Mouse (Mus musculus) hindbrain, embryonic 14.5 days (tissue): Measurements from ENCODE around the gene Cd68. TPM values are rescaled to one million over a fixed set of nuclear protein-coding genes. Genes with fewer than 3 reads are reported as not detected.
A peak's percentile ranks its signal among the peaks of the same experiment; 100 is the strongest.

Experiments
- ATAC-seq: fragments of 200-750 bp; cut with Nextera tagmentation; 2 replicates; pipeline ENCODE4 v1.8.0; 2017; ENCODE audit warnings: moderate number of reproducible peaks, mild to moderate bottlenecking, moderate TSS enrichment, moderate library complexity; ENCODE audit not compliant: low FRiP score
- DNase-seq: peaks from one replicate; pipeline ENCODE4 v3.0.0-alpha.2; 2015; ENCODE audit warnings: low spot score
- H3K27ac ChIP-seq: fragments of 300-500 bp; sonication (generic); 2 replicates; pipeline ENCODE4 v1.5.1; 2014; ENCODE audit warnings: mild to moderate bottlenecking, moderate library complexity
- H3K27me3 ChIP-seq: fragments of 300-500 bp; sonication (generic); 2 replicates; pipeline ENCODE4 v1.6.1; 2014; ENCODE audit warnings: mild to moderate bottlenecking, low read length, mixed read lengths; ENCODE audit not compliant: control insufficient read depth, insufficient read depth
- H3K36me3 ChIP-seq: fragments of 300-500 bp; sonication (generic); replicated peaks from 2 replicates; pipeline ENCODE4 v1.6.1; 2014; ENCODE audit not compliant: control insufficient read depth, insufficient read depth
- H3K4me1 ChIP-seq: fragments of 300-500 bp; sonication (generic); replicated peaks from 2 replicates; pipeline ENCODE4 v1.6.1; 2014; ENCODE audit warnings: antibody characterized with exemption, low read length, mixed read lengths; ENCODE audit not compliant: control insufficient read depth, insufficient read depth
- H3K4me2 ChIP-seq: fragments of 300-500 bp; sonication (generic); replicated peaks from 2 replicates; pipeline ENCODE4 v1.6.1; 2014; ENCODE audit warnings: mild to moderate bottlenecking, moderate library complexity
- H3K4me3 ChIP-seq: fragments of 300-500 bp; sonication (generic); replicated peaks from 2 replicates; pipeline ENCODE4 v1.5.1; 2014; ENCODE audit warnings: mild to moderate bottlenecking, low read length
- H3K9ac ChIP-seq: fragments of 300-500 bp; sonication (generic); 2 replicates; pipeline ENCODE4 v1.6.1; 2014
- H3K9me3 ChIP-seq: fragments of 300-500 bp; sonication (generic); 2 replicates; pipeline ENCODE4 v1.6.1; 2016; ENCODE audit warnings: low read length; ENCODE audit not compliant: control insufficient read depth
- WGBS: fragments of 180-500 bp; shearing (Covaris S2); extraction: QIAGEN DNeasy Blood & Tissue Kit; methylation state at CpG from one replicate; pipeline ENCODE4 v1.1.7; 2014; 5-methylcytosine and 5-hydroxymethylcytosine counted together
- polyA plus RNA-seq: library from polyadenylated mRNA; unstranded; fragments of >200 nt; fragmentation: Nextera tagmentation; extraction: Ambion mirVana; gene quantifications from 2 replicates; pipeline ENCODE4 v1.2.1, GENCODE M21; 2014

Cd68 gene
- polyA plus RNA-seq, 1 experiment from 2014 or later: 10.3 TPM

DNA sequence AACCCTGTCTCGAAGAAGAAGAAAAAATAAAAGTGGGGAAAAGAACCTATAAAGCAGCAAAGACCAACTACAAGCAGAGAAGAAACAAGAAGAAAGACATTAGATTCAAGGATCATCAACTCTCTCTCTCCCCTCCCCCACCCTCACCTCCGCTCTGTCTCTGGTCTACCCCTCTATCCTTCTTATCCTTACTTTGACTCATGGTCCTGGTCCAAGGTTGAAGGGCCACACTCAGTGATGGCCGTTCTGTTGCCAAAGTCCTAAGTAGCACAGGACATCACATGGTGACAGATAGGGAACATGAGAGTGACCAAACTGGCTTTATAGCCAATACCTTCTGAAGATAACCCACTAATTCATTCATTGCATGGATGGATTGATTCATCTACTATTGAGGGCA, 31.4 kb upstream of the Cd68 start:
- H3K4me3 ChIP-seq: no peak overlapping the region
- H3K9me3 ChIP-seq: no peaks in the 10 kb centered on the region
- H3K4me2 ChIP-seq: no peak overlapping the region
- H3K36me3 ChIP-seq: no peaks in the 10 kb centered on the region
- H3K27ac ChIP-seq: no peak overlapping the region
- DNase-seq (no peak), ATAC-seq (no peak)
- no peak overlapping the region for H3K9ac ChIP-seq
- H3K4me1 ChIP-seq: peaks cover 3% of the 10 kb centered on the region; the same call in 1 of the 2 replicates
- H3K27me3 ChIP-seq: no peaks in the 10 kb centered on the region
- 93% methylated on average over 3 of the region's 3 CpGs for WGBS

DNA sequence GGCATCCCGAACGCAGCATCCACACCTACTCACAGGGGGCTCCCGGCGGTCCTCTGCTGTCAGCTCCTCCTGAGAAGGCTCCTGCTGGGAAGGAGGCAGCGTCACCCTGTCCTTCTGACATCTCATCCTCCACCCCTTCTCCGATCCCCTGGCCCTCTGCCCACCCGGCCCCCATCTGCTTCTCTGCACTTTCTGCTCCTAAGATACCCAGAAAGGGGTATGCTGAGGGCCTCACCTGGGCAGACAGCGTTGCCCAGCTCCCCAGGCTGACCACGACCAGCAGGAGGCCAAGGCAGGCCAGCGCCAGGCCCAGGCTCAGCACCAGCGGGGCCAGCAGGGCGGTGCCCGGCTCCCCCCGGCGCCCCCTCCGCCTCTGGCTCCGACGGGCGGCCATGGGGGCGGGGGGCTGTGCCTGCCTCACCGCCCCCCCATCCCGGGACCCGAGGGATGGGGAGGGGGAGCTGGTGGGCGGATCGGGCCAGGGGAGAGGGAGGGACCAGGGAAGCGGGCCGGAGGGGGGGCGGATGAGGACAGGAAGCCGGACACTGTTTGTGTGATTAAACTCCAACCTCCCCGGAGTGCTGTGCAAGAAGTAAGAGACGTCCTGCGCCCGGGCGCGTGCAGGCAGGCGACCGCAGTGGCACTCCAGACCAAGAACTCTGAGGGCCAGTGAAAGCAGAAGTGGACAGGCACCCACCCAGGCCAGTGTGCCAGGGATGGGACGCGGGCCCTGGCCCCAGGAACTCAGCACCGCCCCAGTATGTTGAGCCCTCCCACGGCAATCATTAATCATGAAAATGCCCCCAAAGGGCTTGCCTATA, 29.6 kb upstream of the Cd68 start, which contains the start of the genes Tnfsf12 and Tnfsfm13:
Gene Tnfsf12 (minus strand): TSS at position 489 of the 821 bp plus-strand sequence.
Gene Tnfsfm13 (minus strand): TSS at position 738 of the 821 bp plus-strand sequence.
- Histone ChIP-seq H3K9ac (peak within 1 kb of the TSS; percentile 74), H3K36me3 (no peaks in the 10 kb centered on the region), H3K27me3 (no peaks in the 10 kb centered on the region), H3K27ac (no peak within 1 kb of the TSS), H3K9me3 (no peaks in the 10 kb centered on the region), H3K4me1 (peaks cover 3% of the 10 kb centered on the region; the same call in 1 of the 2 replicates), H3K4me3 (peak within 1 kb of the TSS; percentile 33), H3K4me2 (peak within 1 kb of the TSS; percentile 71)
- DNase-seq (peak; percentile 34), ATAC-seq (no peak)
- WGBS: 1% methylated on average over 38 of the region's 41 CpGs

DNA sequence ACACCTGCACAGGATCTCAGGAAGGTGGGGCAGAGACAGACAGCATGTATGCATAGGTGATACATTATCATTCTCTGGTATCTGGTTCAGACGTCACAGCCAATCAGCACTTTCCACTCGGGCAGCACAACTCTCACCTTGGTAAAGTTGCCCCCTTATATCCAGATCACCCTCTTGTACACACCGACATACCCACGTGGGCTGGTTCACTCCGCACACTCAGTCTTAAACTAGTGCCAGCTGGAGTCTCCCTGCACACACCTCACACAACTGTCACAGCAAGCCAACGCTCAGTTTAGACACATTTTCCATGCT, 29.1 kb upstream of the Cd68 start:
- no peaks in the 10 kb centered on the region for H3K36me3 ChIP-seq
- peaks cover 3% of the 10 kb centered on the region; the same call in 1 of the 2 replicates for H3K4me1 ChIP-seq
- no peaks in the 10 kb centered on the region for H3K27me3 ChIP-seq
- no peaks in the 10 kb centered on the region for H3K9me3 ChIP-seq
- peak overlapping the region; percentile 74 for H3K9ac ChIP-seq
- H3K4me3 ChIP-seq: peak overlapping the region; percentile 33
- H3K4me2 ChIP-seq: peak overlapping the region; percentile 71
- WGBS: 23% methylated on average over 6 of the region's 6 CpGs
- DNase-seq (no peak), ATAC-seq (no peak)
- no peak overlapping the region for H3K27ac ChIP-seq

DNA sequence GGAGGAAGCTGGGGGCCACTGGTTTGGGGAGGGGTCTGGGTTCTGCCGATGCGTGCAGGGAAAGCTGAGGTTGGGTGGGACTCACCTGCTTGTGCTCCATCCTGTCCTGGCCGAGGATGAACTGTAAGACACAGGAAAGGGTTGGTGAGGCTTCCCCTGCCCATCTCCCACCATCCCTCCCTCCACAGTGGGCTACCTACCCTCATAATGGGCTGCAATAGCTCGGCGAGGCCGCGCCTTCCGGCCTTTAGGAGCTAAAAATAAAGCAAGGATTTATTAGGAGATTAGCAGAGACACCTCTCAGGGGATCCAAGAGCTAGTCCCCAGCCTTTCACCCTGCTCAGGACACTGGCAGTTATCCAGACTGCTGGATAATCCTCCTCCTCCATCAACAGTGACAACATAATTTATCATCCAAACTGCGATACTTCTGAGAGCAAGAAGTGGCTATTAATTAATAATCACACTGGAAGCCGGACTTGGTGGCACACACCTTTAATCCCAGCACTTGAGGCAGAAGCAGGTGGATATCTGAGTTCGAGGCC, 27.5 kb upstream of the Cd68 start:
- Histone ChIP-seq H3K27ac (no peak overlapping the region), H3K9me3 (no peaks in the 10 kb centered on the region), H3K4me1 (peaks cover 3% of the 10 kb centered on the region; the same call in 1 of the 2 replicates), H3K4me2 (no peak overlapping the region), H3K27me3 (no peaks in the 10 kb centered on the region), H3K4me3 (no peak overlapping the region), H3K9ac (no peak overlapping the region), H3K36me3 (no peaks in the 10 kb centered on the region)
- DNase-seq (no peak), ATAC-seq (no peak)
- 62% methylated on average over 11 of the region's 11 CpGs for WGBS

DNA sequence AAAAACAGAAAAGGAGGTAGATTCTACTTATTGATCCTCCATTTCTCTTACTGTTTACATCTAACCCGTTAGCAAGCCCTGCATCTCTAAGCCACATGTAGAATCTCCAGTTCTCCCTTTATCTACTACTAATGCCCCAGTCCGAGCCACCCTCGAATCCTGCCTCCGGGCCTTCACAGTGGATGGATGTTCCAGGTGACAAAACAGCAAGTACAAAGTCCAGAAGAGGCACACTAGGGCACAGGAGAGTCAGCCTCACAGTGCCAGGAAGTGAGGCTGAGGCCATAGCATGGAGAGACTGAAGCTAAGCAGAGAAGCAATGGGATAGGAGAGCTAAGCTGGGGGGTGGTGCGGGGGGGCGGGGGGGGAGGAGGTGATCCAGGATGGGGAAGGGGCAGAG, 26.9 kb upstream of the Cd68 start:
- Histone ChIP-seq H3K9ac (no peak overlapping the region), H3K4me1 (peaks cover 3% of the 10 kb centered on the region; the same call in 1 of the 2 replicates), H3K36me3 (no peaks in the 10 kb centered on the region), H3K4me3 (no peak overlapping the region), H3K27me3 (no peaks in the 10 kb centered on the region), H3K4me2 (no peak overlapping the region), H3K9me3 (no peaks in the 10 kb centered on the region), H3K27ac (no peak overlapping the region)
- DNase-seq (no peak), ATAC-seq (no peak)
- 85% methylated on average over 6 of the region's 6 CpGs for WGBS

DNA sequence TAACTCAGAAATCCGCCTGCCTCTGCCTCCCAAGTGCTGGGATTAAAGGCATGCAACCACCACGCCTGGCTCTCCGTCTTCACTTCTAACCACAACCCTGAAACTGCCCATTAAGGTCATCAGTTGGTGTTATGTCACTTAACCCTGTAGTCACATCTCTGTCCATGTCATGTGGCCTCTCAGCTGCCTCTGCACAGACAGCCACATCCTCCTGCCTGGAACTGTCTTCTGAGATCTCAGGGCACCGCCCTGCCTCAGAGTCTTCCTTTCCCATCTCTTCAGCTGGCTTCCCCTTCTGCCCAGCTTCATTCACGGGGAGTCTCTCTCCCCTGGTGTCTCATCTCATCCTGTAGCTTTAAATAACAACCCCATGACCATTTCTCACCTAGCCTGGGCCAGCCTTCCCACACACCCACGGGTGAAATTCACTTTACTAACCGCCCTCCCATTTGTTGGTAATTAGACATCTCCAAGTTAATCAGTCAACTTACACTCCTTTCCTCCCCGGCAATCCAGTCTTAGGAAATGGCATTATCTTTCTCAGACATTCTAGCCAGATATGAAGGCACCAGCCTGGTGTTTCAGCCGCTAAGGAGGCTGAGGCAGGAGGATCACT, 26.4 kb upstream of the Cd68 start:
- H3K27ac ChIP-seq: no peak overlapping the region
- no peaks in the 10 kb centered on the region for H3K27me3 ChIP-seq
- ATAC-seq (no peak), DNase-seq (no peak)
- H3K4me1 ChIP-seq: peaks cover 3% of the 10 kb centered on the region; the same call in 1 of the 2 replicates
- no peak overlapping the region for H3K4me2 ChIP-seq
- H3K4me3 ChIP-seq: no peak overlapping the region
- no peaks in the 10 kb centered on the region for H3K9me3 ChIP-seq
- H3K36me3 ChIP-seq: no peaks in the 10 kb centered on the region
- H3K9ac ChIP-seq: no peak overlapping the region
- WGBS: 81% methylated on average over 9 of the region's 9 CpGs

DNA sequence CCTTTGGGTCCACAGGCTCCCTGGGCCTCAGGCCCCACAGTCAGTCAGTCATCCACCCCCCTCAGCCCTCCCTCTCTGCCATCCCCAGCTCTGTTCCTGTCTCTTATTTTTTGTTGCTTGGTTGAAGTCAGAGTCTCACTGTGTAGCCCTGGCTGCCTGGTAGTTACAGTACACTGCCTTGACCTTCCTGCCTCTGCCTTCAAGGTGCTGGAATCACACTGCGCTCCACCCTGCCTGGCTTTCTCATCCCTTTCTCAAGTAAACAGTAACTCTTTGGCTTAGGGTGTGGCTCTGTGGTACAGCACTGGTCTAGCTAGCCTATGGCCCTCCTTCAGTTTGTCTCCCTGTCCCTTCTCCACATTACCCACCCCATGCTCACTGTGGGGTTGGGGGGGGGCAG, 23.9 kb upstream of the Cd68 start:
- Histone ChIP-seq H3K27me3 (no peaks in the 10 kb centered on the region), H3K4me2 (no peak overlapping the region), H3K36me3 (no peaks in the 10 kb centered on the region), H3K4me3 (no peak overlapping the region), H3K9ac (no peak overlapping the region), H3K4me1 (no peaks in the 10 kb centered on the region; the same call in 1 of the 2 replicates), H3K9me3 (no peaks in the 10 kb centered on the region), H3K27ac (no peak overlapping the region)
- ATAC-seq (no peak), DNase-seq (no peak)
- WGBS: 100% methylated on average over 1 of the region's 1 CpGs

DNA sequence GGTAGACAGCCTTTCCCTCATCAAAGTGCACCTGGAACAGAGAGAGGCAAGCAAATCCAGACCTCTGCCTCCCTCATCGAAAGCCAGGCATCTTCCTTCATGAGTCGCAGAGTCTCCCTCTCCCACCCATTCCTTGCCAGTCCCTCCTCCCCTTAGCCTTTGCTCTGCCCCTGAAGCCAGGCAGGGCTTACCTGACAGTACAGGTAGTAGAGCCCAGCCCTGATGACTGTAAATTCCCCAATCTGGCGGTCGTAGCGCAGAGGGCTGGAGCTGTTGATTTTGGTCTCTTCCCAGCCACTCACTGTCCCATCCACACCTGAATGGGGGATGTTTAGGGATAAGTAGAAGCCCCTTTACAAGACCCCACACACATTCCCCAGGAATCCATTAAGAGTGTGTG, 21.1 kb upstream of the Cd68 start:
- Histone ChIP-seq H3K9me3 (no peaks in the 10 kb centered on the region), H3K27me3 (no peaks in the 10 kb centered on the region), H3K27ac (no peak overlapping the region), H3K4me3 (no peak overlapping the region), H3K4me1 (peaks cover 12% of the 10 kb centered on the region), H3K9ac (no peak overlapping the region), H3K36me3 (no peaks in the 10 kb centered on the region), H3K4me2 (no peak overlapping the region)
- 62% methylated on average over 5 of the region's 5 CpGs for WGBS
- DNase-seq (no peak), ATAC-seq (no peak)

DNA sequence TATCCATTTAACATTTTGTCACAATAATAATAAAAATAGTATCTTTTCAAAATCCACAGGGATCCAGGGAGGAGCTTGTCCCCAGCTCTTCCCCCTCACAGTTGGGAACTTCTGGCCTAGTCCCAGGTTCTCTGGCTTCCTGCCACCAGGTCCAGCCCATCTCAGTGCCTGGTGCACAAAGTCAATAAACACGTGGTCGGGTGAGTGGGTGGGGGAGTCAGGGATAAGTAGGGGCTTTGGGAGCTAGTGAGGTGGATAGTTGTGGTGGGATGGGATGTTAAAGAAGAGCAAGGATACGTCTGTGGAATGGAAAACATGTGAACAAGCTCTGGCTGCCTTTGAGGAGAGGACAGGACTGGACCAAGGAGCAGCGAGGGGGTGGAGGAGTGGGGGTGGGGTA, 20.4 kb upstream of the Cd68 start:
- Histone ChIP-seq H3K9me3 (no peaks in the 10 kb centered on the region), H3K27ac (peak overlapping the region; percentile 68; the same call in 1 of the 2 replicates), H3K27me3 (no peaks in the 10 kb centered on the region), H3K9ac (peak overlapping the region; percentile 41; the same call in 1 of the 2 replicates), H3K4me3 (no peak overlapping the region), H3K36me3 (no peaks in the 10 kb centered on the region), H3K4me1 (peaks cover 12% of the 10 kb centered on the region), H3K4me2 (no peak overlapping the region)
- 22% methylated on average over 4 of the region's 4 CpGs for WGBS
- ATAC-seq: no peak
- no peak for DNase-seq
